13 mouse cellular contexts compared by ENCODE assay signal in the genomic region with DNA sequence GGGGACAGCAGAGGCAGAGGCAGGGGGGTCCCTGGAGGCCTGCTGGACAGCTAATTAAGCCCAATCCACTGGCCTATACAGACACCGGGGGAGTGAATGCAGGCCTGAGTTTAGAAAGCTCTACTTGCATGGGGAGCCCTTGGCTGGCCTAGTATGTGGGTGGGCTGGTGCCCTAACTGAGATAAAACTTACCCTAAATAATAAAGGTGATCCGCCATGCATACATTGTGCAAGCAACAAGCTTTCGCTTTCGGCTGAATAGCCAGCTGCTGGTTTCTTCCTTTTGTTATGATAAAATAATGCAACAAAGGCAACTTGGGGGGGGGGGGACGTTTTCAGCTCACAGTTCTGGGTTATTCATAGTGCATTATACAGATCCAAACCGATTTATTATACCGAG. TPM values are rescaled to one million over a fixed set of nuclear protein-coding genes. Genes with fewer than 3 reads are reported as not detected.
DNase-seq lines count a peak whose midpoint lies in the region; ATAC-seq and TF ChIP-seq lines count a peak whose summit lies in the region.
"Had no signal": no experiment of that assay in that cellular context is flagged by ENCODE, and none has a peak within 500 bp of the region (broad histone marks: within the 10 kb centered on the region; RNA-seq: fewer than 3 reads in every experiment).

No protein-coding gene starts in this region.

- H3K36me3 ChIP-seq in heart, embryonic 13.5 days = no peaks in the 10 kb centered on the region
- H3K36me3 ChIP-seq in stomach, embryonic 16.5 days (ENCODE audit: control insufficient read depth, insufficient read depth, low read length) = no peaks in the 10 kb centered on the region
- no peaks in the 10 kb centered on the region for H3K36me3 ChIP-seq in stomach, postnatal 0 days (ENCODE audit: control insufficient read depth, insufficient read depth, low read length)
- H3K36me3 ChIP-seq in embryonic facial prominence, embryonic 12.5 days = no peaks in the 10 kb centered on the region
- no peaks in the 10 kb centered on the region for H3K36me3 ChIP-seq in small intestine, adult 2 months (ENCODE audit: control insufficient read depth, insufficient read depth, low read length)
- H3K36me3 ChIP-seq in kidney, embryonic 14.5 days (ENCODE audit: control insufficient read depth, insufficient read depth, low read length) = no peaks in the 10 kb centered on the region
- H3K36me3 ChIP-seq: forebrain, embryonic 15.5 days had no signal

- no peak for TF ChIP-seq EP300 in stomach, postnatal 0 days (optimal IDR thresholded peaks at IDR 0.05)

- no peak overlapping the region for H3K4me3 ChIP-seq in heart, embryonic 13.5 days
- H3K4me3 ChIP-seq in stomach, embryonic 16.5 days (replicated peaks; ENCODE audit: low read length) = no peak overlapping the region
- no peak overlapping the region for H3K4me3 ChIP-seq in stomach, postnatal 0 days (ENCODE audit: low read depth, low read length)
- H3K4me3 ChIP-seq in embryonic facial prominence, embryonic 12.5 days = no peak overlapping the region
- no peak overlapping the region for H3K4me3 ChIP-seq in small intestine, adult 2 months (ENCODE audit: low read depth, low read length)
- no peak overlapping the region for H3K4me3 ChIP-seq in kidney, embryonic 14.5 days (ENCODE audit: low read length)

- no peak for DNase-seq in heart, adult 9 months (ENCODE audit: low spot score in 2 of 2)
- no peak for DNase-seq in stomach, postnatal 0 days (ENCODE audit: low spot score)
- DNase-seq in adrenal gland, postnatal 25 days = no peak
- DNase-seq: cerebellum, adult 18-20 months; lung, postnatal 14 days had no signal

- no peaks in the 10 kb centered on the region for H3K9me3 ChIP-seq in heart, embryonic 13.5 days
- no peaks in the 10 kb centered on the region for H3K9me3 ChIP-seq in stomach, embryonic 16.5 days (replicated peaks; ENCODE audit: control insufficient read depth, low read length)
- no peaks in the 10 kb centered on the region for H3K9me3 ChIP-seq in stomach, postnatal 0 days (ENCODE audit: control insufficient read depth, low read length)
- no peaks in the 10 kb centered on the region for H3K9me3 ChIP-seq in embryonic facial prominence, embryonic 12.5 days
- no peaks in the 10 kb centered on the region for H3K9me3 ChIP-seq in kidney, embryonic 14.5 days (ENCODE audit: control insufficient read depth, low read length)
- H3K9me3 ChIP-seq: forebrain, embryonic 15.5 days had no signal

- H3K4me2 ChIP-seq in heart, embryonic 13.5 days = peak overlapping the region; percentile 72; the same call in 1 of the 2 replicates
- H3K4me2 ChIP-seq in stomach, embryonic 16.5 days (ENCODE audit: low read depth, low read length) = no peak overlapping the region
- H3K4me2 ChIP-seq in stomach, postnatal 0 days (replicated peaks; ENCODE audit: low read depth) = no peak overlapping the region
- no peak overlapping the region for H3K4me2 ChIP-seq in embryonic facial prominence, embryonic 12.5 days (replicated peaks)
- H3K4me2 ChIP-seq in kidney, embryonic 14.5 days (replicated peaks; ENCODE audit: low read depth, low read length) = no peak overlapping the region

- H3K27me3 ChIP-seq in heart, embryonic 13.5 days (replicated peaks) = no peaks in the 10 kb centered on the region
- H3K27me3 ChIP-seq in stomach, embryonic 16.5 days (ENCODE audit: control insufficient read depth, insufficient read depth, low read length) = no peaks in the 10 kb centered on the region
- H3K27me3 ChIP-seq in stomach, postnatal 0 days (ENCODE audit: control insufficient read depth, insufficient read depth, low read length) = no peaks in the 10 kb centered on the region
- H3K27me3 ChIP-seq in embryonic facial prominence, embryonic 12.5 days = no peaks in the 10 kb centered on the region
- no peaks in the 10 kb centered on the region for H3K27me3 ChIP-seq in small intestine, adult 2 months (ENCODE audit: control insufficient read depth, insufficient read depth, low read length)
- no peaks in the 10 kb centered on the region for H3K27me3 ChIP-seq in kidney, embryonic 14.5 days (ENCODE audit: control insufficient read depth, insufficient read depth, low read length)
- H3K27me3 ChIP-seq: forebrain, embryonic 15.5 days had no signal

- TF ChIP-seq CTCF in stomach, postnatal 0 days (IDR thresholded peaks at IDR 0.05; ENCODE audit: low read depth) = no peak
- no peak for TF ChIP-seq CTCF in small intestine, adult 2 months (IDR thresholded peaks at IDR 0.05; ENCODE audit: extremely low read depth, insufficient read length, insufficient replicate concordance, low read depth, low read length)

- no peak for ATAC-seq in heart, embryonic 13.5 days (ENCODE audit: extremely low read depth, insufficient number of reproducible peaks, low FRiP score, low TSS enrichment)
- no peak for ATAC-seq in stomach, embryonic 16.5 days (ENCODE audit: insufficient read depth, low FRiP score)
- no peak for ATAC-seq in stomach, postnatal 0 days (ENCODE audit: low FRiP score, low TSS enrichment)
- no peak for ATAC-seq in embryonic facial prominence, embryonic 12.5 days (ENCODE audit: insufficient number of reproducible peaks, insufficient read depth, low FRiP score, low TSS enrichment)
- ATAC-seq in kidney, embryonic 14.5 days (ENCODE audit: low FRiP score, low TSS enrichment) = no peak
- ATAC-seq: forebrain, embryonic 15.5 days had no signal

- H3K4me1 ChIP-seq in heart, embryonic 13.5 days = peaks cover 12% of the 10 kb centered on the region
- peaks cover 9% of the 10 kb centered on the region; the same call in 1 of the 2 replicates for H3K4me1 ChIP-seq in stomach, embryonic 16.5 days (ENCODE audit: control insufficient read depth, insufficient read depth, low read length)
- no peaks in the 10 kb centered on the region; the same call in 1 of the 2 replicates for H3K4me1 ChIP-seq in stomach, postnatal 0 days (replicated peaks; ENCODE audit: control insufficient read depth, insufficient read depth)
- H3K4me1 ChIP-seq in embryonic facial prominence, embryonic 12.5 days = peaks cover 5% of the 10 kb centered on the region; the same call in 1 of the 2 replicates
- H3K4me1 ChIP-seq in small intestine, adult 2 months (ENCODE audit: control insufficient read depth, insufficient read depth, insufficient read length, low read length) = peaks cover 7% of the 10 kb centered on the region; the same call in 1 of the 2 replicates
- H3K4me1 ChIP-seq in kidney, embryonic 14.5 days (ENCODE audit: control insufficient read depth, insufficient read depth, low read length) = peaks cover 8% of the 10 kb centered on the region

- no peak overlapping the region for H3K9ac ChIP-seq in heart, embryonic 13.5 days
- H3K9ac ChIP-seq in stomach, embryonic 16.5 days (ENCODE audit: low read length) = no peak overlapping the region
- no peak overlapping the region for H3K9ac ChIP-seq in stomach, postnatal 0 days (ENCODE audit: low read length)
- no peak overlapping the region for H3K9ac ChIP-seq in embryonic facial prominence, embryonic 12.5 days
- no peak overlapping the region for H3K9ac ChIP-seq in kidney, embryonic 14.5 days (ENCODE audit: low read depth, low read length)

- WGBS in heart, embryonic 13.5 days = 82% methylated on average over 7 of the region's 7 CpGs
- 82% methylated on average over 7 of the region's 7 CpGs for WGBS in stomach, embryonic 16.5 days
- WGBS in stomach, postnatal 0 days = 80% methylated on average over 7 of the region's 7 CpGs
- 82% methylated on average over 7 of the region's 7 CpGs for WGBS in embryonic facial prominence, embryonic 12.5 days
- 61% methylated on average over 7 of the region's 7 CpGs for WGBS in small intestine, adult 2 months
- 79% methylated on average over 7 of the region's 7 CpGs for WGBS in kidney, embryonic 14.5 days

- TF ChIP-seq POLR2A in small intestine, adult 2 months (IDR thresholded peaks at IDR 0.05; ENCODE audit: low read depth, low read length) = no peak

- 0 out of 2 replicates have a peak overlapping the region, but pooled peaks have one; percentile 100 for H3K27ac ChIP-seq in heart, embryonic 13.5 days (replicated peaks)
- peak overlapping the region; percentile 81; the same call in 1 of the 2 replicates for H3K27ac ChIP-seq in stomach, embryonic 16.5 days (ENCODE audit: low read length)
- H3K27ac ChIP-seq in stomach, postnatal 0 days (replicated peaks) = no peak overlapping the region
- H3K27ac ChIP-seq in embryonic facial prominence, embryonic 12.5 days = 0 out of 2 replicates have a peak overlapping the region, but pooled peaks have one; percentile 6
- peak overlapping the region; percentile 67 for H3K27ac ChIP-seq in small intestine, adult 2 months (ENCODE audit: insufficient read depth, low read depth, low read length)
- no peak overlapping the region for H3K27ac ChIP-seq in kidney, embryonic 14.5 days (ENCODE audit: low read depth, low read length)

RNA-seq across cellular contexts. Expression of a gene that starts 18.9 kb away (rescaled TPM):
- polyA plus RNA-seq in heart, embryonic 13.5 days (2015; fragmentation: Nextera tagmentation; extraction: Ambion mirVana) = 440 and 506 TPM in 2 replicates
- polyA plus RNA-seq in stomach, embryonic 16.5 days (2015; fragmentation: Nextera tagmentation; extraction: Ambion mirVana) = 688 and 741 TPM in 2 replicates
- 388 and 401 TPM in 2 replicates for polyA plus RNA-seq in stomach, postnatal 0 days (2015; fragmentation: Nextera tagmentation; extraction: Ambion mirVana)
- 659 and 677 TPM in 2 replicates for polyA plus RNA-seq in embryonic facial prominence, embryonic 12.5 days (2016; fragmentation: Nextera tagmentation; extraction: Ambion mirVana)
- 49.1 and 102 TPM in 2 replicates for polyA plus RNA-seq in small intestine, adult 2 months (2012; rRNA removed)
- 333 and 372 TPM in 2 replicates for total RNA-seq in adrenal gland, postnatal 25 days (2021)
- 606 and 823 TPM in 2 replicates for polyA plus RNA-seq in kidney, embryonic 14.5 days (2014; fragmentation: Nextera tagmentation; extraction: Ambion mirVana)

RNA-seq across cellular contexts. Expression of a gene that starts 19.3 kb away (rescaled TPM):
- 2.0 and 2.1 TPM in 2 replicates for polyA plus RNA-seq in heart, embryonic 13.5 days (2015; fragmentation: Nextera tagmentation; extraction: Ambion mirVana)
- polyA plus RNA-seq in stomach, embryonic 16.5 days (2015; fragmentation: Nextera tagmentation; extraction: Ambion mirVana) = 4.8 and 6.0 TPM in 2 replicates
- 1.7 and 2.0 TPM in 2 replicates for polyA plus RNA-seq in stomach, postnatal 0 days (2015; fragmentation: Nextera tagmentation; extraction: Ambion mirVana)
- polyA plus RNA-seq in embryonic facial prominence, embryonic 12.5 days (2016; fragmentation: Nextera tagmentation; extraction: Ambion mirVana) = 15.7 and 19.2 TPM in 2 replicates
- polyA plus RNA-seq in small intestine, adult 2 months (2012; rRNA removed) = 2.5 and 5.1 TPM in 2 replicates
- 3.0 and 4.3 TPM in 2 replicates for total RNA-seq in adrenal gland, postnatal 25 days (2021)
- 6.6 and 10.0 TPM in 2 replicates for polyA plus RNA-seq in kidney, embryonic 14.5 days (2014; fragmentation: Nextera tagmentation; extraction: Ambion mirVana)

RNA-seq across cellular contexts. Expression of a gene that starts 40.2 kb away (rescaled TPM):
- polyA plus RNA-seq in heart, embryonic 13.5 days (2015; fragmentation: Nextera tagmentation; extraction: Ambion mirVana) = 64.5 and 64.7 TPM in 2 replicates
- polyA plus RNA-seq in stomach, embryonic 16.5 days (2015; fragmentation: Nextera tagmentation; extraction: Ambion mirVana) = 86.2 and 92.3 TPM in 2 replicates
- 59.2 and 60.3 TPM in 2 replicates for polyA plus RNA-seq in stomach, postnatal 0 days (2015; fragmentation: Nextera tagmentation; extraction: Ambion mirVana)
- polyA plus RNA-seq in embryonic facial prominence, embryonic 12.5 days (2016; fragmentation: Nextera tagmentation; extraction: Ambion mirVana) = 175 and 182 TPM in 2 replicates
- polyA plus RNA-seq in small intestine, adult 2 months (2012; rRNA removed) = 8.0 and 15.9 TPM in 2 replicates
- total RNA-seq in adrenal gland, postnatal 25 days (2021) = 36.1 and 37.0 TPM in 2 replicates
- 110 and 111 TPM in 2 replicates for polyA plus RNA-seq in kidney, embryonic 14.5 days (2014; fragmentation: Nextera tagmentation; extraction: Ambion mirVana)

RNA-seq across cellular contexts. Expression of a gene that starts 56.3 kb away (rescaled TPM):
- 1.9 and 2.5 TPM in 2 replicates for polyA plus RNA-seq in heart, embryonic 13.5 days (2015; fragmentation: Nextera tagmentation; extraction: Ambion mirVana)
- polyA plus RNA-seq in stomach, embryonic 16.5 days (2015; fragmentation: Nextera tagmentation; extraction: Ambion mirVana) = 2.4 and 4.2 TPM in 2 replicates
- polyA plus RNA-seq in stomach, postnatal 0 days (2015; fragmentation: Nextera tagmentation; extraction: Ambion mirVana) = 4.2 and 5.8 TPM in 2 replicates
- polyA plus RNA-seq in embryonic facial prominence, embryonic 12.5 days (2016; fragmentation: Nextera tagmentation; extraction: Ambion mirVana) = 2.2 and 3.7 TPM in 2 replicates
- polyA plus RNA-seq in small intestine, adult 2 months (2012; rRNA removed) = not detected in 2 replicates
- total RNA-seq in adrenal gland, postnatal 25 days (2021) = not detected in 2 replicates
- 77.7 and 94.8 TPM in 2 replicates for polyA plus RNA-seq in kidney, embryonic 14.5 days (2014; fragmentation: Nextera tagmentation; extraction: Ambion mirVana)
- total RNA-seq: heart, postnatal 10 days; layer of hippocampus, postnatal 14 days had no signal

Comparison
In these comparisons a context has a peak if more than half of its experiments do, and no peak if none do; other contexts are left out.
1. H3K27ac ChIP-seq: peak in heart, embryonic 13.5 days (single experiment), stomach, embryonic 16.5 days (single experiment), embryonic facial prominence, embryonic 12.5 days (single experiment) and small intestine, adult 2 months (single experiment); none in stomach, postnatal 0 days (single experiment) and kidney, embryonic 14.5 days (single experiment).